Mouse (Mus musculus) embryonic facial prominence, embryonic 15.5 days (tissue): ENCODE results near the gene Orai2. TPM values are rescaled to one million over a fixed set of nuclear protein-coding genes. Genes with fewer than 3 reads are reported as not detected.
"Not testable (repeated sequence)": the region's sequence is repeated elsewhere in the genome, so short reads cannot be mapped to it uniquely, and the experiment has no call there.

ENCODE experiments used
- ATAC-seq: fragments of 200-750 bp; cut with Nextera tagmentation; 2 replicates; pipeline ENCODE4 v1.8.0; 2017; ENCODE audit warnings: low read depth, moderate TSS enrichment; ENCODE audit not compliant: insufficient number of reproducible peaks, low FRiP score, low TSS enrichment
- H3K27ac ChIP-seq: fragments of 300-500 bp; sonication (generic); replicated peaks from 2 replicates; pipeline ENCODE4 v1.5.1; 2015; ENCODE audit warnings: mild to moderate bottlenecking, inconsistent platforms
- H3K27me3 ChIP-seq: fragments of 300-500 bp; sonication (generic); 2 replicates; pipeline ENCODE4 v1.6.1; 2015; ENCODE audit warnings: inconsistent platforms
- H3K36me3 ChIP-seq: fragments of 300-500 bp; sonication (generic); 2 replicates; pipeline ENCODE4 v1.6.1; 2015; ENCODE audit warnings: mild to moderate bottlenecking, inconsistent platforms
- H3K4me1 ChIP-seq: fragments of 300-500 bp; sonication (generic); 2 replicates; pipeline ENCODE4 v1.6.1; 2015; ENCODE audit warnings: inconsistent platforms
- H3K4me2 ChIP-seq: fragments of 300-500 bp; sonication (generic); replicated peaks from 2 replicates; pipeline ENCODE4 v1.6.1; 2015; ENCODE audit warnings: mild to moderate bottlenecking, inconsistent platforms
- H3K4me3 ChIP-seq: fragments of 300-500 bp; sonication (generic); replicated peaks from 2 replicates; pipeline ENCODE4 v1.5.1; 2015; ENCODE audit warnings: mild to moderate bottlenecking, inconsistent platforms
- H3K9ac ChIP-seq: fragments of 300-500 bp; sonication (generic); 2 replicates; pipeline ENCODE4 v1.6.1; 2015; ENCODE audit warnings: inconsistent platforms
- H3K9me3 ChIP-seq: fragments of 300-500 bp; sonication (generic); replicated peaks from 2 replicates; pipeline ENCODE4 v1.6.1; 2016; ENCODE audit warnings: inconsistent platforms
- WGBS: fragments of 180-500 bp; shearing (Covaris S2); methylation state at CpG from one replicate; pipeline ENCODE4 v1.1.7; 2015; 5-methylcytosine and 5-hydroxymethylcytosine counted together
- polyA plus RNA-seq: library from polyadenylated mRNA; unstranded; fragments of >200 nt; fragmentation: Nextera tagmentation; extraction: Ambion mirVana; gene quantifications from 2 replicates; pipeline ENCODE4 v1.2.1, GENCODE M21; 2015

The Orai2 gene
- 17.1 and 18.3 TPM in 2 replicates for polyA plus RNA-seq

- peak within 1 kb of the TSS; percentile 88 for H3K27ac ChIP-seq
- WGBS, result 4% methylated on average over 40 of the region's 49 CpGs
- H3K9ac ChIP-seq, result peak within 1 kb of the TSS; percentile 48
- no peaks in the 10 kb centered on the region for H3K27me3 ChIP-seq
- no peaks in the 10 kb centered on the region; the same call in 1 of the 2 replicates for H3K9me3 ChIP-seq
- H3K36me3 ChIP-seq, result peaks cover 8% of the 10 kb centered on the region; the same call in 1 of the 2 replicates
- H3K4me3 ChIP-seq, result peak within 1 kb of the TSS; percentile 59
- ATAC-seq, result peak; percentile 81
- peaks cover 30% of the 10 kb centered on the region for H3K4me1 ChIP-seq
- peak within 1 kb of the TSS; percentile 71 for H3K4me2 ChIP-seq
Observed at GRCm38 (mm10) chr5:136170512-136171362, at the start of gene Orai2. Gene Orai2 (minus strand): TSS chr5:136170713.

DNA sequence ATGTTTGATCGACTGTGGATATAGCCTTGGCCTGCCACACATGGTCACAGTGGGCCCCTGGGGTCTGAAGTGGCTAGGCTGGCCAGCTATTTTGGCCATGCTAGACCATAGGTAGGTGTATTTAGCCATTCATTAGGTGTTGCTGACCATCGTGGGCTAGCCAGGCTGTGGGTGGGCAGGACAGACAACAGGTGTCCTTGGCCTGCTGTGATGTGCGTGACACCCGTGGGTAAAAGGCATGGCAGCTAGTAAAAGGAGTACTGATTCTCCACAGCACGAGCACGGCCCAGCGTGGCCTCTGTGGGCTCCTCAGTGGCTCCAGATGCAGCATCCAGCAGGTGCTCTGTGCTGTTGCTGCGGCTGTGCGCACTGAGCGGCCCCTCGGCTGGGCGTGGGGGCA is 48.1 kb upstream of the Orai2 start:
- no peak overlapping the region for H3K27ac ChIP-seq
- H3K4me3 ChIP-seq, result no peak overlapping the region
- H3K9me3 ChIP-seq, result no peaks in the 10 kb centered on the region
- no peaks in the 10 kb centered on the region for H3K27me3 ChIP-seq
- H3K36me3 ChIP-seq, result peaks cover 7% of the 10 kb centered on the region
- 82% methylated on average over 12 of the region's 12 CpGs for WGBS
- H3K4me2 ChIP-seq, result no peak overlapping the region
- no peaks in the 10 kb centered on the region for H3K4me1 ChIP-seq
- H3K9ac ChIP-seq, result no peak overlapping the region
- ATAC-seq, result 0 out of 2 replicates have a peak, but pooled peaks have one; percentile 16

DNA sequence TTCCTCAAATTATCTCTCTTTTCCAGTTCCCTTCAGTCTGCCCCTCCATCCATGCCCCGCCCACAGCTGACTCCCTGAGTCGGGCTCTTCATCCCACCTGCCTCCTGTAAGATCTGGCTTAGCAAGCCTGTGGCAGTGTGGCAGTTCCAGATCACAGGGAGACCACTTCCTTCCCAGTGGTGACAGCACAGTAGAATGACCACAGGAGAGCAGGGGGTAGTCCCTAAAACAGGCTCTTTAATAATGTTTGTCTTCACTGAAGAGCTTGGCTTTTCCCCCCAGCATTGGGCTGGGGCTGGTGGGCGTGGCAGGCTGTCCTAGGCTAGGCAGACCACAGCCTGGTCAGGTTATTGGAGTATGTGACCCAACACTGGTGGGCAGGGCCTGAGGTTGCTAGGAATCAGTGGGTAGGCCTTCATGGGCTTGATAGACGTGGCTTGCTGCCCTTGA is 47.4 kb upstream of the Orai2 start:
- 67% methylated on average over 4 of the region's 4 CpGs for WGBS
- no peak for ATAC-seq
- no peak overlapping the region for H3K9ac ChIP-seq

GRCm38 (mm10) chr5:136217004-136217665 is 46.6 kb upstream of the Orai2 start:
- Histone ChIP-seq H3K4me2 (no peak overlapping the region), H3K9ac (no peak overlapping the region), H3K36me3 (no peaks in the 10 kb centered on the region), H3K4me3 (no peak overlapping the region), H3K4me1 (no peaks in the 10 kb centered on the region), H3K9me3 (no peaks in the 10 kb centered on the region), H3K27me3 (no peaks in the 10 kb centered on the region), H3K27ac (no peak overlapping the region)
- WGBS, result 75% methylated on average over 18 of the region's 18 CpGs
- ATAC-seq, result no peak

More for the DNA sequence above, 47.4 kb upstream of the Orai2 start:
- Histone ChIP-seq H3K4me1 (no peaks in the 10 kb centered on the region), H3K4me3 (no peak overlapping the region), H3K27ac (no peak overlapping the region), H3K4me2 (no peak overlapping the region), H3K36me3 (peaks cover under 1% of the 10 kb centered on the region; the same call in 1 of the 2 replicates), H3K9me3 (no peaks in the 10 kb centered on the region), H3K27me3 (no peaks in the 10 kb centered on the region)

DNA sequence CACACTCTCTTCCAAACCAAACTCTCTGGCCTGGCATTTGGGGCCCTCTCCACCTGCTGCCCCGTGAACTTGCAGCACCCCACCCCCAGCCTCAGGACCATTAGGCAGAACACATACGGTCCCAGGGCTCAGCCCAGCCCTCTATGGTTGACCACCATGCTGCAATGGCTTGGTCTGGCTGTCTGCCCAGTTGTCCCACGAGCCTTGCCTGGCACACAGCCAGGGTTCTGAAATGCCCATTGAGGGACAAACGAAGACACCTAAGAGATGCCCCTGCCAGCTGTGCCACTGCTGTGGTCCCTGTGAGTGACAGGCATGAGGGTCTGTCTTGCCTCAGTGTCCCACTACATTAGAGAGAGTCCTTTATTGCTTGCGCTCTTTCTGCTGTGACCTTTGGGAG is 45.4 kb upstream of the Orai2 start:
- H3K4me2 ChIP-seq, result no peak overlapping the region
- WGBS, result 85% methylated on average over 5 of the region's 5 CpGs
- H3K27me3 ChIP-seq, result no peaks in the 10 kb centered on the region
- no peaks in the 10 kb centered on the region for H3K9me3 ChIP-seq
- no peaks in the 10 kb centered on the region for H3K4me1 ChIP-seq
- no peak overlapping the region for H3K27ac ChIP-seq
- ATAC-seq, result no peak
- no peak overlapping the region for H3K9ac ChIP-seq
- no peaks in the 10 kb centered on the region for H3K36me3 ChIP-seq
- H3K4me3 ChIP-seq, result no peak overlapping the region

DNA sequence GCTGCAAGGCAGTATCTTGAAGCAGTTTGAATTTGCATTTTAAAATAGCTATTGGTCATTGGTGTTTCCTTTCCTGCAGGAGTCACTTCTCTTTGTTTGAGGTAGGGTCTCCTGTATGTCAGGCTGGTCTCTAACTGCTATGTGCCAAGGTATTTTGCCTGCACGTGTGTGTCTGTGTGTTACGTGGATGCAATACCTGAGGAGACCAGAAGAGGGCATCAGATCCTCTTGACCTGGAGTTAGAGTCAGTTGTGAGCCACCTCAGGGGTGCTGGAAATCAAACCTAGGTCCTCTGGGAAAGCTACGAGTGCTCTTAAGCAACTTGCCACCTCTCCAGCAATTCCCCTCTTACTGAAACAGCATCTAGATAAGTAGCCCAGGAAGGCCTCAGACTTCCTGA is 44.7 kb upstream of the Orai2 start:
- H3K4me1 ChIP-seq, result no peaks in the 10 kb centered on the region
- no peaks in the 10 kb centered on the region for H3K27me3 ChIP-seq
- no peak overlapping the region for H3K9ac ChIP-seq
- no peaks in the 10 kb centered on the region for H3K9me3 ChIP-seq
- WGBS, result 88% methylated on average over 3 of the region's 3 CpGs
- H3K27ac ChIP-seq, result no peak overlapping the region
- H3K4me2 ChIP-seq, result no peak overlapping the region
- no peak for ATAC-seq
- H3K36me3 ChIP-seq, result no peaks in the 10 kb centered on the region
- no peak overlapping the region for H3K4me3 ChIP-seq

GRCm38 (mm10) chr5:136213716-136214115 is 43.2 kb upstream of the Orai2 start:
- Histone ChIP-seq H3K4me3 (no peak overlapping the region), H3K4me1 (no peaks in the 10 kb centered on the region), H3K4me2 (no peak overlapping the region), H3K9me3 (no peaks in the 10 kb centered on the region), H3K27me3 (no peaks in the 10 kb centered on the region), H3K9ac (no peak overlapping the region), H3K27ac (no peak overlapping the region), H3K36me3 (no peaks in the 10 kb centered on the region)
- no peak for ATAC-seq
- WGBS, result 78% methylated on average over 5 of the region's 5 CpGs

DNA sequence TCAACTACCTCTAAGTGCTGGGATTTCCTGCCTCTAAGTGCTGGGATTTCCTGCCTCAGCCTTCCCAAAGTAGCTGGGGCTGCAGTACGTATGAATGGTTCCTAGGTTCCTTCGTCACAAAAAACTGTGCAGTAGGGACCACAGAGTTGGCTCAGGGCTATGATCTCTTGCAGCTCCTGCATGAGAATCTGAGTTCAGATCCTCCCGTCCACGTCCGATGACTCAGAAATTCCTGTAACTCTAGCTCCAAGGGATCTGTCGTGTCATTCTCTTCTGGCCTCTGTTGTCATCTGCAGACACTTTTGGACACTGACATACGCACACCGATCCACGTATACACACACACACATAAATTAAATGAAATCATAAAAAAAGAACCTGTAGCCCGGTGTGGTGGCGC is 42.2 kb upstream of the Orai2 start:
- H3K27ac ChIP-seq, result no peak overlapping the region
- H3K36me3 ChIP-seq, result no peaks in the 10 kb centered on the region
- H3K4me1 ChIP-seq, result no peaks in the 10 kb centered on the region
- no peak overlapping the region for H3K4me2 ChIP-seq
- H3K4me3 ChIP-seq, result no peak overlapping the region
- H3K9ac ChIP-seq, result no peak overlapping the region
- no peak for ATAC-seq
- no peaks in the 10 kb centered on the region for H3K9me3 ChIP-seq
- 85% methylated on average over 11 of the region's 11 CpGs for WGBS
- no peaks in the 10 kb centered on the region for H3K27me3 ChIP-seq

DNA sequence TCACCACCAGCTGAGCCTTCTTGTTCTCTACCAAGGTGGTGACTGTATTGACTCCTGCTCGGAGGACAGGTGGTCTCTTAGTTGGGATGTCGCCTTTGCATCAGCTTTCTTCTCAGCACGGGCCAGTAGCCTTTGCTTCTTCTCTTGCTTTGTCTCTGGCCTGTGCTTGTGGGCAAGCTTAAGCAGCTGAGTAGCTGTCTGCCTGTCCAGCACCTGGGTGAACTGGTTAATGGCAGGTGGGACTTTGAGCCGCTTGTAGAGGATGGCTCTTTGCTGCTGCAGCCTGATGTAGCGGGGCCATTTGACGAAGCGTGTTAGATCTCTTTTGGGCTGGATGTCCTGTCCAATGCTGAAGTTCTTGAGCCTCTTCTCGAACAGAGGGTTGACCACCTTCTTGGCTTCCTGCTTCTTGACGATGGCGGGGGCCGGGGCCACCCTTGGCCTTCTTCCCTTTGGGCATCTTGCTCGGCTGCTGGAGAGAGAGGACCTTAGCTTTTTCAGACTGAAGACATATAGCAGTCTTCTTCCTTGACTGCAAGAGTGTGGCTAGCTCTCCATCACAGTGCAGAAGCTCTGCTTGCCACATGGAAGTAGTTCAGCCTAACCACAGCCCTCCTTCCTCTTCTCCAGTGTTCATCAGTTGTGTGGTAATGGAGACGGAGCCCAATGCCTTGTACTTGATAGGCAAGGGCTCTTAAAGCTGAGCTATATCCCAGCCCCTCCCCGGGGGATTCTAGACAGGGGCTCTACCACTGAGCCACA is 41.0 kb upstream of the Orai2 start:
- not testable (repeated sequence) for H3K9me3 ChIP-seq, H3K27ac ChIP-seq, H3K4me2 ChIP-seq, H3K9ac ChIP-seq, H3K36me3 ChIP-seq, H3K4me1 ChIP-seq, ATAC-seq, H3K4me3 ChIP-seq, H3K27me3 ChIP-seq
- 89% methylated on average over 14 of the region's 14 CpGs for WGBS

- H3K9ac ChIP-seq, result no peak overlapping the region
- H3K4me2 ChIP-seq, result no peak overlapping the region
- H3K36me3 ChIP-seq, result no peaks in the 10 kb centered on the region
- no peaks in the 10 kb centered on the region for H3K27me3 ChIP-seq
- no peaks in the 10 kb centered on the region for H3K4me1 ChIP-seq
- ATAC-seq, result no peak
- no peaks in the 10 kb centered on the region for H3K9me3 ChIP-seq
- H3K4me3 ChIP-seq, result no peak overlapping the region
- no peak overlapping the region for H3K27ac ChIP-seq
- 72% methylated on average over 5 of the region's 5 CpGs for WGBS
Observed at GRCm38 (mm10) chr5:136210549-136210948, 40.0 kb upstream of the Orai2 start.

- Histone ChIP-seq H3K27me3 (no peaks in the 10 kb centered on the region), H3K9me3 (no peaks in the 10 kb centered on the region), H3K4me2 (no peak overlapping the region), H3K27ac (no peak overlapping the region), H3K36me3 (peaks cover 4% of the 10 kb centered on the region), H3K9ac (no peak overlapping the region), H3K4me3 (no peak overlapping the region), H3K4me1 (peaks cover 11% of the 10 kb centered on the region)
- WGBS, result 26% methylated on average over 7 of the region's 7 CpGs
- no peak for ATAC-seq
Observed at GRCm38 (mm10) chr5:136201832-136202231, 31.3 kb upstream of the Orai2 start.
